Mouse (Mus musculus): Measurements from ENCODE around the gene Golt1b. TPM values are rescaled to one million over a fixed set of nuclear protein-coding genes. Genes with fewer than 3 reads are reported as not detected.

Gene Golt1b
- total RNA-seq, 1 experiment, result 86.2 TPM

- TF ChIP-seq CHD2 (IDR thresholded peaks at IDR 0.05; ENCODE audit: low read depth, low read length), result no peak
- TF ChIP-seq HCFC1 (IDR thresholded peaks at IDR 0.05; ENCODE audit: borderline replicate concordance, insufficient read depth, low read length), result no peak
- Histone ChIP-seq H3K9ac (ENCODE audit: insufficient read depth, low read depth, low read length, poor library complexity, severe bottlenecking) (0 out of 2 replicates have a peak overlapping the region, but pooled peaks have one; percentile 7), H3K27ac (ENCODE audit: insufficient read depth, low read depth, low read length, poor library complexity, severe bottlenecking) (no peak overlapping the region)
Measured at GRCm38 (mm10) chr6:142414597-142414996, 27.6 kb downstream of the Golt1b start.

GRCm38 (mm10) chr6:142424976-142425375 is 38.0 kb downstream of the Golt1b start:
- H3K4me3 ChIP-seq (ENCODE audit: insufficient read depth in 1 of 2, low read depth in 1 of 2, low read length in 2 of 2, poor library complexity in 1 of 2, severe bottlenecking in 1 of 2), result no peak overlapping the region
- no peak for DNase-seq (ENCODE audit: low read depth, low spot score)
- no peak overlapping the region for H3K27ac ChIP-seq (ENCODE audit: insufficient read depth, low read depth, low read length, poor library complexity, severe bottlenecking)
- H3K9me3 ChIP-seq (ENCODE audit: control insufficient read depth, insufficient read depth, low read depth, low read length), result no peaks in the 10 kb centered on the region
- in situ Hi-C loops (cut with MboI; ENCODE audit: low sequenced_read_pairs in 2 of 2, unreplicated experiment in 2 of 2), result no loop called here
- H3K9ac ChIP-seq (ENCODE audit: insufficient read depth, low read depth, low read length, poor library complexity, severe bottlenecking), result no peak overlapping the region
- no peaks in the 10 kb centered on the region for H3K36me3 ChIP-seq (ENCODE audit: control insufficient read depth, insufficient read depth, low read length, poor library complexity, severe bottlenecking)
- no peaks in the 10 kb centered on the region for H3K4me1 ChIP-seq (ENCODE audit: control insufficient read depth in 2 of 2, insufficient read depth in 2 of 2, low read length in 2 of 2, poor library complexity in 1 of 2)
- TF ChIP-seq ZC3H11A (IDR thresholded peaks at IDR 0.05; ENCODE audit: borderline replicate concordance, low read depth, low read length), result no peak
- no peak for TF ChIP-seq HCFC1 (IDR thresholded peaks at IDR 0.05; ENCODE audit: borderline replicate concordance, insufficient read depth, low read length)
- no peak for TF ChIP-seq CHD2 (IDR thresholded peaks at IDR 0.05; ENCODE audit: low read depth, low read length)
- TF ChIP-seq ZNF384 (IDR thresholded peaks at IDR 0.05; ENCODE audit: low read depth, low read length), result no peak
- no peak for TF ChIP-seq MAFK (IDR thresholded peaks at IDR 0.05; ENCODE audit: insufficient read depth, low read depth, low read length)

More at GRCm38 (mm10) chr6:142414597-142414996, 27.6 kb downstream of the Golt1b start:
- H3K9me3 ChIP-seq (ENCODE audit: control insufficient read depth, insufficient read depth, low read depth, low read length), result no peaks in the 10 kb centered on the region
- peak; percentile 4 for DNase-seq (ENCODE audit: low read depth, low spot score)
- in situ Hi-C loops (cut with MboI; ENCODE audit: low sequenced_read_pairs in 2 of 2, unreplicated experiment in 2 of 2), result no loop called here
- H3K36me3 ChIP-seq (ENCODE audit: control insufficient read depth, insufficient read depth, low read length, poor library complexity, severe bottlenecking), result no peaks in the 10 kb centered on the region
- no peaks in the 10 kb centered on the region for H3K4me1 ChIP-seq (ENCODE audit: control insufficient read depth in 2 of 2, insufficient read depth in 2 of 2, low read length in 2 of 2, poor library complexity in 1 of 2)
- peak overlapping the region; percentile 31 to 37 for H3K4me3 ChIP-seq (ENCODE audit: insufficient read depth in 1 of 2, low read depth in 1 of 2, low read length in 2 of 2, poor library complexity in 1 of 2, severe bottlenecking in 1 of 2)

- Histone ChIP-seq H3K9ac (ENCODE audit: insufficient read depth, low read depth, low read length, poor library complexity, severe bottlenecking) (no peak overlapping the region), H3K27ac (ENCODE audit: insufficient read depth, low read depth, low read length, poor library complexity, severe bottlenecking) (no peak overlapping the region), H3K4me3 (ENCODE audit: insufficient read depth in 1 of 2, low read depth in 1 of 2, low read length in 2 of 2, poor library complexity in 1 of 2, severe bottlenecking in 1 of 2) (no peak overlapping the region), H3K4me1 (ENCODE audit: control insufficient read depth in 2 of 2, insufficient read depth in 2 of 2, low read length in 2 of 2, poor library complexity in 1 of 2) (no peaks in the 10 kb centered on the region), H3K36me3 (ENCODE audit: control insufficient read depth, insufficient read depth, low read length, poor library complexity, severe bottlenecking) (no peaks in the 10 kb centered on the region), H3K9me3 (ENCODE audit: control insufficient read depth, insufficient read depth, low read depth, low read length) (no peaks in the 10 kb centered on the region)
- DNase-seq (ENCODE audit: low read depth, low spot score), result no peak
- in situ Hi-C loops (cut with MboI; ENCODE audit: low sequenced_read_pairs in 2 of 2, unreplicated experiment in 2 of 2), result no loop called here
- TF ChIP-seq HCFC1 (IDR thresholded peaks at IDR 0.05; ENCODE audit: borderline replicate concordance, insufficient read depth, low read length) (no peak), MAFK (IDR thresholded peaks at IDR 0.05; ENCODE audit: insufficient read depth, low read depth, low read length) (no peak), CHD2 (IDR thresholded peaks at IDR 0.05; ENCODE audit: low read depth, low read length) (no peak), ZNF384 (IDR thresholded peaks at IDR 0.05; ENCODE audit: low read depth, low read length) (no peak), ZC3H11A (IDR thresholded peaks at IDR 0.05; ENCODE audit: borderline replicate concordance, low read depth, low read length) (no peak)
Measured at GRCm38 (mm10) chr6:142429072-142429471, 42.1 kb downstream of the Golt1b start.

- H3K4me1 ChIP-seq (ENCODE audit: control insufficient read depth in 2 of 2, insufficient read depth in 2 of 2, low read length in 2 of 2, poor library complexity in 1 of 2), result peaks cover 0 to 2% of the 10 kb centered on the region in 2 experiments; a peak in 1 of 4 replicates
- no peaks in the 10 kb centered on the region for H3K9me3 ChIP-seq (ENCODE audit: control insufficient read depth, insufficient read depth, low read depth, low read length)
- H3K4me3 ChIP-seq (ENCODE audit: insufficient read depth in 1 of 2, low read depth in 1 of 2, low read length in 2 of 2, poor library complexity in 1 of 2, severe bottlenecking in 1 of 2), result no peak overlapping the region
- no peak for TF ChIP-seq HCFC1 (IDR thresholded peaks at IDR 0.05; ENCODE audit: borderline replicate concordance, insufficient read depth, low read length)
- no peak for TF ChIP-seq MAFK (IDR thresholded peaks at IDR 0.05; ENCODE audit: insufficient read depth, low read depth, low read length)
- TF ChIP-seq CHD2 (IDR thresholded peaks at IDR 0.05; ENCODE audit: low read depth, low read length), result no peak
- TF ChIP-seq ZC3H11A (IDR thresholded peaks at IDR 0.05; ENCODE audit: borderline replicate concordance, low read depth, low read length), result no peak
- TF ChIP-seq ZNF384 (IDR thresholded peaks at IDR 0.05; ENCODE audit: low read depth, low read length), result no peak
- no peak overlapping the region for H3K27ac ChIP-seq (ENCODE audit: insufficient read depth, low read depth, low read length, poor library complexity, severe bottlenecking)
- no peak for DNase-seq (ENCODE audit: low read depth, low spot score)
- H3K36me3 ChIP-seq (ENCODE audit: control insufficient read depth, insufficient read depth, low read length, poor library complexity, severe bottlenecking), result no peaks in the 10 kb centered on the region
- in situ Hi-C loops (cut with MboI; ENCODE audit: low sequenced_read_pairs in 2 of 2, unreplicated experiment in 2 of 2), result no loop called here
- no peak overlapping the region for H3K9ac ChIP-seq (ENCODE audit: insufficient read depth, low read depth, low read length, poor library complexity, severe bottlenecking)
Measured at GRCm38 (mm10) chr6:142451381-142451780, 64.4 kb downstream of the Golt1b start.

GRCm38 (mm10) chr6:142453311-142453710 is 66.3 kb downstream of the Golt1b start:
- in situ Hi-C loops (cut with MboI; ENCODE audit: low sequenced_read_pairs in 2 of 2, unreplicated experiment in 2 of 2), result no loop called here

More at GRCm38 (mm10) chr6:142453311-142453710, 66.3 kb downstream of the Golt1b start:
- no peaks in the 10 kb centered on the region for H3K9me3 ChIP-seq (ENCODE audit: control insufficient read depth, insufficient read depth, low read depth, low read length)
- no peak for DNase-seq (ENCODE audit: low read depth, low spot score)
- TF ChIP-seq HCFC1 (IDR thresholded peaks at IDR 0.05; ENCODE audit: borderline replicate concordance, insufficient read depth, low read length) (no peak), ZNF384 (IDR thresholded peaks at IDR 0.05; ENCODE audit: low read depth, low read length) (no peak), MAFK (IDR thresholded peaks at IDR 0.05; ENCODE audit: insufficient read depth, low read depth, low read length) (no peak), ZC3H11A (IDR thresholded peaks at IDR 0.05; ENCODE audit: borderline replicate concordance, low read depth, low read length) (no peak), CHD2 (IDR thresholded peaks at IDR 0.05; ENCODE audit: low read depth, low read length) (no peak)
- H3K36me3 ChIP-seq (ENCODE audit: control insufficient read depth, insufficient read depth, low read length, poor library complexity, severe bottlenecking), result no peaks in the 10 kb centered on the region
- H3K9ac ChIP-seq (ENCODE audit: insufficient read depth, low read depth, low read length, poor library complexity, severe bottlenecking), result no peak overlapping the region
- H3K4me1 ChIP-seq (ENCODE audit: control insufficient read depth in 2 of 2, insufficient read depth in 2 of 2, low read length in 2 of 2, poor library complexity in 1 of 2), result peaks cover 0 to 2% of the 10 kb centered on the region in 2 experiments; a peak in 1 of 4 replicates
- no peak overlapping the region for H3K27ac ChIP-seq (ENCODE audit: insufficient read depth, low read depth, low read length, poor library complexity, severe bottlenecking)
- no peak overlapping the region for H3K4me3 ChIP-seq (ENCODE audit: insufficient read depth in 1 of 2, low read depth in 1 of 2, low read length in 2 of 2, poor library complexity in 1 of 2, severe bottlenecking in 1 of 2)

Other genes with a start within 250 kb of the Golt1b start
- not detected in 2 replicates for gene Slco1a6, start 178.7 kb upstream of the Golt1b start, total RNA-seq (2012; rRNA removed)
- not detected in 2 replicates for gene Iapp, start 88.8 kb upstream of the Golt1b start, total RNA-seq (2012; rRNA removed)
- gene Slco1a5, start 64.2 kb upstream of the Golt1b start, total RNA-seq (2012; rRNA removed), result 0.11 and 0.49 TPM in 2 replicates
- gene Pyroxd1, start 41.6 kb upstream of the Golt1b start, total RNA-seq (2012; rRNA removed), result 10.4 and 10.8 TPM in 2 replicates
- 22.6 and 24.7 TPM in 2 replicates for gene Recql, start 134 bp upstream of the Golt1b start, total RNA-seq (2012; rRNA removed)
- gene Spx, start 26.2 kb downstream of the Golt1b start, total RNA-seq (2012; rRNA removed), result 0.94 and 1.4 TPM in 2 replicates
- not detected in 2 replicates for gene Gys2, start 85.9 kb downstream of the Golt1b start, total RNA-seq (2012; rRNA removed)
- gene Ldhb, start 120.7 kb downstream of the Golt1b start, total RNA-seq (2012; rRNA removed), result 139 and 178 TPM in 2 replicates
- 0.26 and 0.58 TPM in 2 replicates for gene Kcnj8, start 184.4 kb downstream of the Golt1b start, total RNA-seq (2012; rRNA removed)